Mouse (Mus musculus) testis, adult 2 months (tissue): Measurements from ENCODE around the gene Gm5294. TPM values are rescaled to one million over a fixed set of nuclear protein-coding genes. Genes with fewer than 3 reads are reported as not detected.

Experiments
- H3K27ac ChIP-seq: fragments of 200-500 bp; 2 replicates; pipeline ENCODE4 v1.5.1; 2012; ENCODE audit warnings: low read depth, low read length; ENCODE audit not compliant: control insufficient read depth, insufficient read depth
- H3K27me3 ChIP-seq: fragments of 200-500 bp; 2 replicates; pipeline ENCODE4 v1.6.1; 2012; ENCODE audit warnings: mild to moderate bottlenecking, low read length, moderate library complexity; ENCODE audit not compliant: control insufficient read depth, insufficient read depth
- H3K36me3 ChIP-seq: fragments of 200-500 bp; 2 replicates; pipeline ENCODE4 v1.6.1; 2012; ENCODE audit warnings: mild to moderate bottlenecking, low read length; ENCODE audit not compliant: control insufficient read depth, insufficient read depth
- H3K4me1 ChIP-seq: fragments of 200-500 bp; 2 replicates; pipeline ENCODE4 v1.6.1; 2012; ENCODE audit warnings: low read length; ENCODE audit not compliant: control insufficient read depth, insufficient read depth
- H3K4me3 ChIP-seq: fragments of 200-500 bp; 2 replicates; pipeline ENCODE4 v1.5.1; 2012; ENCODE audit warnings: low read depth, mild to moderate bottlenecking, low read length, moderate library complexity, mixed read lengths; ENCODE audit not compliant: control insufficient read depth
- CTCF ChIP-seq: fragments of 200-500 bp; IDR thresholded peaks from 2 replicates; pipeline ENCODE4 v1.5.1; 2012; ENCODE audit warnings: low read depth, mild to moderate bottlenecking, inconsistent platforms, low read length, moderate library complexity; ENCODE audit not compliant: control insufficient read depth, insufficient read depth, insufficient replicate concordance
- POLR2A ChIP-seq: fragments of 200-500 bp; IDR thresholded peaks from 2 replicates; pipeline ENCODE4 v1.6.1; 2012; ENCODE audit warnings: low read depth, mild to moderate bottlenecking, inconsistent platforms, low read length, moderate library complexity; ENCODE audit not compliant: control insufficient read depth
- polyA plus RNA-seq: library from polyadenylated mRNA; depleted of rRNA; stranded (reverse); fragments of >200 nt; gene quantifications from 2 replicates; pipeline ENCODE4 v1.2.3, GENCODE M21; 2012

Gm5294 gene
- polyA plus RNA-seq, 1 experiment = 2.3 TPM

DNA sequence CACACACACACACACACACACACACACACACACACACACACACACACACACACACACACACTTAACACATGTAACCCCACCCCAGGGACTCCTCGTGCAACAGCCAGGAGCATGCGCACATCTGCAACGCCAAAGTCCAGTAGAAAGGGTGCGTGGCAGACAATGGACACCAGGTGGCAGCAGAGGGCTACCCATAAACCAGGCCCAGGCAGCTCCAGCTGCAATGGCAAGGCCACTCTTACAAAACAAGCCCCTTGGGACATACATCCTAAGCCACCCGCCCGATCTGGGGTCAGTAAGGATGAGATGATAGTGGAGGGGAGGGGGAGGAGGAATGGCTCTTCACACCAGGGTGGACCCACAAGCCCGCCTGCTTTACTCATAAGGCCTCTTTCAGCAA lies 28.2 kb downstream of the Gm5294 start:
- Histone ChIP-seq H3K4me3 (no peak overlapping the region), H3K36me3 (no peaks in the 10 kb centered on the region), H3K4me1 (0 out of 2 replicates have a peak, but pooled peaks cover 4% of the 10 kb centered on the region), H3K27ac (no peak overlapping the region), H3K27me3 (no peaks in the 10 kb centered on the region)
- peak; percentile 98 for TF ChIP-seq CTCF
- TF ChIP-seq POLR2A = no peak

DNA sequence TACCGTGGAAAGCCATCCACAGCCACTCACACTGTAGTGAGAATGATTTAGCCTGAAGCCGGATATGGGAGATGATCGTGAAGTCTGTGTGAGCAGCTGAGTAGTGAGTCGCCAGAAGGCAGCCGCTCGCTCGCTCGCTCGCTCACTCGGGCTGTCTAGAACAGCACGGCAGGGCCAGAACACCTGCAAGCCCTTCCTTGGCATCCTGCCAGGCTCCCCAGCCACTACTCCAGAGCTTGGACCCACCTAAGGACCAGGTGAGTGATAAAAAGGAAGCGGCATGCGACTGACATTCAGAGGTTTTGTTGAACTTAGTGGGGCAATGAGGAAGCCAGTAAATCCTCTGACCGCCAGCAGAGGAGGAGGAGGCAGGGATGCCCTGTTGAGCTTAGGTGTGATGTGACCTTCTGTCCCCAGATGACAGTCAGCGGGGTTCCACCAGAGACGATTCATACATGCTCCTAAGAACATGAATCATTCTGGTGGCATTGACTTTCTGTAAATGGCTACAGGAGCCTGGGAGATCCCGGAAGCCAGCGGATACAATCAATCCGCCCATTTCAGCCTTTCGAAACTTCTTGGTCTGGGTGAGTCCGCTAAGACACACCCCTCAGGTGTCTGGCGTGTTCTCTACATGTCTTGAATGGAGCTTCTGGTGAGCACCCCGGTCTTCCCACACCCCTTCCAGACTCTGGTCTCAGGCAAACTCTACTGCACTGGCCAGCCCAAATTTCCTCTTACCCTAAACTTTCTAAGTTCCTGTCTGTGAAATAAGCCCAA lies 30.0 kb downstream of the Gm5294 start:
- no peaks in the 10 kb centered on the region for H3K36me3 ChIP-seq
- H3K4me3 ChIP-seq = no peak overlapping the region
- H3K4me1 ChIP-seq = 0 out of 2 replicates have a peak, but pooled peaks cover 4% of the 10 kb centered on the region
- H3K27me3 ChIP-seq = no peaks in the 10 kb centered on the region
- TF ChIP-seq CTCF (no peak), POLR2A (no peak)
- no peak overlapping the region for H3K27ac ChIP-seq

DNA sequence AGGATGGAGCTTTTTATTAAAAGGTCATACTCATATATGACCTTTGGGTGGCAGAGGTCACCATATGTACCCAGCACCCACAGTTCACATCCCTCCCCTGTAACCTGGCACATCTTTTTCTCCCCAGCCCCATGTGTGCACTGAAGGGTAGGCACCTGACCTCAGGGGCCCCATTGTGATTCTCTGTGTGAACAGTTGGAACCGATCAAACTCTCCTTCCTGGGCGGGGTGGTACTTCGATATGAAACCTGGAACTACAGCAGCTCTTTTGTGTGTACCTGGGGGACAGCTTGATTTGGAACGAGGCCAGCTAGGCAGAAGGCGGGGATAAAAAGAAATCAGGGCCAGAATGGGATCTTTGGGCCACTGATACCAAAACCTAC lies 30.6 kb downstream of the Gm5294 start:
- H3K27me3 ChIP-seq = no peaks in the 10 kb centered on the region
- no peak overlapping the region for H3K27ac ChIP-seq
- H3K4me3 ChIP-seq = no peak overlapping the region
- no peaks in the 10 kb centered on the region for H3K36me3 ChIP-seq
- H3K4me1 ChIP-seq = 0 out of 2 replicates have a peak, but pooled peaks cover 4% of the 10 kb centered on the region
- TF ChIP-seq CTCF (no peak), POLR2A (no peak)

DNA sequence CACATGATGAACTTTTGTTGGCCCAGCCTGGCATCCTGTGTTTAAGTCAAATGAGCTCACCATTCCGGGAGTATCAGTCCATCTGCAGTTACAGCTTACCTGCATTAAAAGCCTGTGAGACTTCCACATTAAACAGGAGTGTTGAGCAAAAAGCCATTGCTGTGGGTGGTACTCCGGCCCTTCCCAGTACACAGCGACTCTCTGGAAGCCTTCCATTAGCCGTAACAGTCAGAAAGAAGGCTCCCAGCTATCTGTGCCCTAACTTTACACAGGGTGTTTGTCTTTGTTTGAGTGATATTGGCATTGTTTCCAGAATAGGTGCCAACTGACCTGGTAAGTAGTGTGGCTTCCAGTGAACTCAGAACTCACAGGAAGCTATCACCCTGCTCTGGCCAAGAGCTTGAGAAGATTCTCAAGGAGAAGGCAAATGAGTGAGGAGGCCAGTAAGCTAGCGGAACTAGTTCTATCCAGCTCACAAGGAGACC lies 31.5 kb downstream of the Gm5294 start:
- no peak overlapping the region for H3K4me3 ChIP-seq
- no peaks in the 10 kb centered on the region for H3K27me3 ChIP-seq
- no peak for TF ChIP-seq POLR2A
- no peak for TF ChIP-seq CTCF
- H3K4me1 ChIP-seq = 0 out of 2 replicates have a peak, but pooled peaks cover 4% of the 10 kb centered on the region
- H3K27ac ChIP-seq = no peak overlapping the region
- no peaks in the 10 kb centered on the region for H3K36me3 ChIP-seq

DNA sequence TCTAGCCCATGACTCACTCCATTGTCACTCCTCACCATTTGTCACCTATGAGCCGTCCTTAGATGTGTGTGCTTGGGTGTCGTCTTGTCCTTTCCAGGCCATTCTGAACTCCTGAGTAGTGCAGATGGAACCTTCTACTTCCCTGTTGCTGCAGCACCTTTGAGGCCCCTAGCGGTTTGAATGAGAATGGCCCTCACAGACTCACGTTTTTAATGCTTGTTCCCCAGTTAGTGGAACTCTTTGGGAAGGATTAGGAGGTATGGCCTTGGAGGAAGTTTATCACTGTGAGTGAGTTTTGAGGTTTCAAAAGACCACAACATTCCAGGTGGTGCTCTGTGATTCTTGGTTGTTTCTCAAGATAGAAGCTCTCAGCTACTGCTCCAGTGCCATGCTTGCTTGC lies 32.3 kb downstream of the Gm5294 start:
- no peak overlapping the region for H3K27ac ChIP-seq
- H3K4me3 ChIP-seq = no peak overlapping the region
- TF ChIP-seq CTCF = no peak
- TF ChIP-seq POLR2A = no peak
- H3K36me3 ChIP-seq = no peaks in the 10 kb centered on the region
- H3K27me3 ChIP-seq = no peaks in the 10 kb centered on the region
- 0 out of 2 replicates have a peak, but pooled peaks cover 2% of the 10 kb centered on the region for H3K4me1 ChIP-seq

DNA sequence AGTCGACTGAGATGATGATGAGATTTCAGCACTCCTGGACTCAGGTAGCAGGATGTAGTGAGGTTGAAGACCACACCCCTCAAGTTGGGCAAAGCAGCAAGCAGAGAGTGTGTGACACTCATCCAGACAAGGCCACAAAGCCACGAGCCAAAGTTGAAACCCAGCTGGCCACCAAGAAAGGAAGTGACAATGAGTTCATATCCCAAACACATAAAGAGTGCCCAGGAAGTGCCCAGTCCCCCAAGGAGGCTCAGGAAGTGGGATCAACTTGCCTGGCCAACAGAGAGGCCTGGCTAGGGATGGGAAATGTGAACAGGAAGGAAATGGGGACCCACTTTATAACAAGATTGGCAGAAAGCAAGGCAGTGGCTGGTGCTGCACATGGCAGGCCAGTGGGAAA lies 33.5 kb downstream of the Gm5294 start:
- Histone ChIP-seq H3K36me3 (no peaks in the 10 kb centered on the region), H3K4me3 (no peak overlapping the region), H3K27me3 (no peaks in the 10 kb centered on the region), H3K4me1 (no peaks in the 10 kb centered on the region), H3K27ac (no peak overlapping the region)
- TF ChIP-seq POLR2A (no peak), CTCF (no peak)

DNA sequence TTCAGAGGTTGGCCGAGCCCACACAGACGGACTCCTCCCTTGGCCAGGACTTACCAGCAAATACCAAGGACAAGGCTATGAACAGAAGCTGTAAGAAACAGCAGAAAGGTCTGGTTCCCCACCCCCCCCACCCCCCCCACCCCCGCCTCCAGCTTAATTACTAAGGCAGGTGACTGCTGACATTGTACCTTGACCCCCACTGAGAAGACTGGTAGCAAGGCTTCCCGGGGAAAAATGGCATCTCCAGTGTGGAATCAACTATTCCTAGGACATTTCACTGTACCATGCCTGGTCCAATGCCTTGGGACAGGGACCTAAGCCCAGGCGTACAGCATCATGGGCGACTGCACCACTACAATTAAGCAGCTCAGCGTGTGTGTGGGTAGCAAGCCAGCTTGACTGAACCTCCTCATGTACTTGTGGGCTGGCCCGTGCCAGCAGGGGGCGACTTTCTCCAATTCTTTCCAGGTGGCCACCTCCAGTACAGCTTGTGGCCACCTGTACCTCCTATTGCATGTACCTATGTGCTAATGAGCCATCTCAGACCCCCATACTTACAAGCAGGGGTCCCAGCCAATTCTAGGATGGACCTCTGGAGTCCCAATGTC lies 37.2 kb downstream of the Gm5294 start:
- H3K4me1 ChIP-seq = no peaks in the 10 kb centered on the region
- no peak for TF ChIP-seq POLR2A
- peak; percentile 63; the same call in 1 of the 2 replicates for TF ChIP-seq CTCF
- H3K27me3 ChIP-seq = no peaks in the 10 kb centered on the region

DNA sequence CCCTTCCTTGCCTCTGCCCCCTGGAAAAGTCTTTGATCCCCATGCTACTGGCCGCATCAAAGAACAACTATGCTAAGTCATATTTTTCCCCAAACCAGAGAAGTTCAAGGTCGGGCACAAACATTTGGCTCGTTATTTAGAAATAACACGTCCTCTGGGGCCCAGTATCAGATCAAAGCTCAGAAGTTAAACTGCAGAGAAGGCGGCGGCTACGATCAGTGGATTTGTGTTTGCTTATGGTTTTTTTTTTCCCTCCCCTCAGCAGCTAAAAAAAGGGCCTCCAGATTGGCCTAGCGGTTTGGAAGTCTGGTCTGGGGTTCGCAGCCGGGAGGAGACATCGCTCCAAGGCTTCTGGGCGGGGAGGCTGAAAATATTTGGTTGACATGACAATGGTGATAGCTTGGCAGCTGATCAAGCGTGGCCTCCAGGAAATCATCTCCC lies 38.0 kb downstream of the Gm5294 start:
- no peak for TF ChIP-seq POLR2A
- no peak for TF ChIP-seq CTCF
- Histone ChIP-seq H3K4me1 (no peaks in the 10 kb centered on the region), H3K36me3 (no peaks in the 10 kb centered on the region), H3K4me3 (no peak overlapping the region), H3K27me3 (no peaks in the 10 kb centered on the region), H3K27ac (no peak overlapping the region)

More for the DNA sequence above, 37.2 kb downstream of the Gm5294 start:
- H3K36me3 ChIP-seq = no peaks in the 10 kb centered on the region
- H3K4me3 ChIP-seq = no peak overlapping the region
- H3K27ac ChIP-seq = no peak overlapping the region
